Mouse (Mus musculus): ENCODE measurements at regions not wholly inside any gene's neighbourhood (a gene's known extent, or its start where the extent isn't known, plus 50 kb on each side); places are given as distances from the start of the nearest gene placed in this dataset.
"Not testable (repeated sequence)": the region's sequence is repeated elsewhere in the genome, so short reads cannot be mapped to it uniquely, and the experiment has no call there.

GRCm38 (mm10) chr14:74169131-74169875 lies 471.3 kb upstream of the Htr2a start:
- in situ Hi-C loops (cut with MboI; ENCODE audit: unreplicated experiment in 2 of 2) = no loop called here

GRCm38 (mm10) chr14:74180066-74180465 lies 460.6 kb upstream of the Htr2a start:
- in situ Hi-C loops (cut with MboI; ENCODE audit: unreplicated experiment in 2 of 2) = no loop called here

- in situ Hi-C loops (cut with MboI; ENCODE audit: unreplicated experiment in 2 of 2) = no loop called here
Observed at GRCm38 (mm10) chr14:74182996-74183395, 457.6 kb upstream of the Htr2a start.

GRCm38 (mm10) chr14:74201710-74202109 lies 438.9 kb upstream of the Htr2a start:
- in situ Hi-C loops (cut with MboI; ENCODE audit: unreplicated experiment in 2 of 2) = no loop called here

- in situ Hi-C loops (cut with MboI; ENCODE audit: unreplicated experiment in 2 of 2) = no loop called here
Observed at GRCm38 (mm10) chr14:74205011-74205410, 435.6 kb upstream of the Htr2a start.

GRCm38 (mm10) chr14:74217914-74218446 lies 422.7 kb upstream of the Htr2a start:
- in situ Hi-C loops (cut with MboI; ENCODE audit: unreplicated experiment in 2 of 2) = no loop called here

- in situ Hi-C loops (cut with MboI; ENCODE audit: unreplicated experiment in 2 of 2) = no loop called here
Observed at GRCm38 (mm10) chr14:74219761-74220160, 420.9 kb upstream of the Htr2a start.

GRCm38 (mm10) chr14:74222093-74222492 lies 418.5 kb upstream of the Htr2a start:
- in situ Hi-C loops (cut with MboI; ENCODE audit: unreplicated experiment in 2 of 2) = no loop called here

GRCm38 (mm10) chr14:74229560-74230187 lies 411.0 kb upstream of the Htr2a start:
- in situ Hi-C loops (cut with MboI; ENCODE audit: unreplicated experiment in 2 of 2) = loop anchor here in 1 of 2 experiments (25.0 kb wide), 1 partner anchor 758 kb away; no protein-coding TSS in a partner anchor

GRCm38 (mm10) chr14:74240212-74240611 lies 400.4 kb upstream of the Htr2a start:
- in situ Hi-C loops (cut with MboI; ENCODE audit: unreplicated experiment in 2 of 2) = loop anchor here in 1 of 2 experiments (25.0 kb wide), 1 partner anchor 747 kb away; no protein-coding TSS in a partner anchor

- in situ Hi-C loops (cut with MboI; ENCODE audit: unreplicated experiment in 2 of 2) = loop anchor here in 1 of 2 experiments (25.0 kb wide), 1 partner anchor 738 kb away; no protein-coding TSS in a partner anchor
Observed at GRCm38 (mm10) chr14:74249263-74249878, 391.3 kb upstream of the Htr2a start.

GRCm38 (mm10) chr14:74250021-74250420 lies 390.6 kb upstream of the Htr2a start:
- in situ Hi-C loops (cut with MboI; ENCODE audit: unreplicated experiment in 2 of 2) = no loop called here

- in situ Hi-C loops (cut with MboI; ENCODE audit: unreplicated experiment in 2 of 2) = no loop called here
Observed at GRCm38 (mm10) chr14:74252189-74253145, 388.2 kb upstream of the Htr2a start.

- in situ Hi-C loops (cut with MboI; ENCODE audit: unreplicated experiment in 2 of 2) = no loop called here
Observed at GRCm38 (mm10) chr14:74255000-74255399, 385.6 kb upstream of the Htr2a start.

- in situ Hi-C loops (cut with MboI; ENCODE audit: unreplicated experiment in 2 of 2) = no loop called here
Observed at GRCm38 (mm10) chr14:74259437-74259836, 381.2 kb upstream of the Htr2a start.

- in situ Hi-C loops (cut with MboI; ENCODE audit: unreplicated experiment in 2 of 2) = no loop called here
Observed at GRCm38 (mm10) chr14:74267086-74267485, 373.6 kb upstream of the Htr2a start.

GRCm38 (mm10) chr14:74294560-74294959 lies 346.1 kb upstream of the Htr2a start:
- in situ Hi-C loops (cut with MboI; ENCODE audit: unreplicated experiment in 2 of 2) = no loop called here

- in situ Hi-C loops (cut with MboI; ENCODE audit: unreplicated experiment in 2 of 2) = no loop called here
Observed at GRCm38 (mm10) chr14:74304483-74304882, 336.2 kb upstream of the Htr2a start.

- in situ Hi-C loops (cut with MboI; ENCODE audit: unreplicated experiment in 2 of 2) = no loop called here
Observed at GRCm38 (mm10) chr14:74306717-74307307, 333.8 kb upstream of the Htr2a start.

- in situ Hi-C loops (cut with MboI; ENCODE audit: unreplicated experiment in 2 of 2) = not testable (repeated sequence)
Observed at GRCm38 (mm10) chr14:74309451-74309850, 331.2 kb upstream of the Htr2a start.
